Mouse (Mus musculus): ENCODE measurements around the gene Ptprn2.

GRCm38 (mm10) chr12:116569568-116569967 is 84.0 kb downstream of the Ptprn2 start:
- TF ChIP-seq POLR2A (IDR thresholded peaks at IDR 0.05; ENCODE audit: control insufficient read depth, low read depth, low read length) (no peak), CTCF (IDR thresholded peaks at IDR 0.05; ENCODE audit: control insufficient read depth, insufficient read depth, insufficient replicate concordance, low read depth, low read length) (no peak)
